Mouse (Mus musculus) erythroblast, embryonic 14.5 days (primary cell): Measurements from ENCODE around the gene Kpna6.

Experiments
- GATA1 ChIP-seq: IDR thresholded peaks from 2 replicates; pipeline ENCODE4 v1.6.1; 2012; ENCODE audit warnings: low read length, inconsistent platforms, mixed read lengths
- TAL1 ChIP-seq: IDR thresholded peaks from 3 replicates; pipeline ENCODE4 v1.6.1; 2012; ENCODE audit warnings: low read length, inconsistent platforms, mixed read lengths

DNA sequence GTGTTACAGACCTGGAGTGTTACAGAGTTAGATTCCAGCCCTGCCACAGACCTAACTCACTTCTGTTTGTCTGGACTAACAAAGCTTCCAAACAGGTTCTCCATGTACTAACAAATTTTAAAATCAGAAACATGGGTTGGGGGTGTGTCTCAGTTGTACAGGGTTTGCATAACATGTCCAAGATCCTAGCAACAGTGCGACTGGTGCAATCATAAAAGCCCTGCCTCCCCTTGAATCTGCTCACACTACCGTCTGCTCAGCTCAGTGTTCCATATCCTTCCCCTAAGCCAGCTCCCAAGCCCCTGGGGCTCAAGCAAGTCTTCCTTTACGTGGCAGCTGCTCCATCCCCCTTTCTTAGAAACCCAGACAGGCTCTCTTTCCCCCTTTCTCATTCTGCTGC is 34.2 kb upstream of the Kpna6 start:
- TF ChIP-seq TAL1: no peak
- TF ChIP-seq GATA1: no peak
